Mouse (Mus musculus): ENCODE results near the gene Slc25a41. TPM values are rescaled to one million over a fixed set of nuclear protein-coding genes. Genes with fewer than 3 reads are reported as not detected.
"Not testable (repeated sequence)": the region's sequence is repeated elsewhere in the genome, so short reads cannot be mapped to it uniquely, and the experiment has no call there.

Gene Slc25a41
- total RNA-seq, 2 experiments from 2014 or later = not detected

- Histone ChIP-seq H3K4me3 (no peak overlapping the region), H3K27ac (no peak overlapping the region)
- DNase-seq (ENCODE audit: low spot score in 2 of 2) = no peak
- TF ChIP-seq CTCF (conservative IDR thresholded peaks at IDR 0.05) = no peak
Observed at GRCm38 (mm10) chr17:57062011-57062521, 20.6 kb upstream of the Slc25a41 start.

- Histone ChIP-seq H3K4me3 (no peak overlapping the region; the same call in 1 of the 2 replicates), H3K27ac (peak overlapping the region; percentile 97; the same call in 1 of the 2 replicates)
- no peak for DNase-seq (ENCODE audit: low spot score in 2 of 2)
- TF ChIP-seq CTCF (conservative IDR thresholded peaks at IDR 0.05) = no peak
Observed at GRCm38 (mm10) chr17:57061069-57061468, 19.6 kb upstream of the Slc25a41 start.

GRCm38 (mm10) chr17:57060231-57060801, 18.9 kb upstream of the Slc25a41 start:
- peak overlapping the region; percentile 85 for H3K4me3 ChIP-seq
- peak; percentile 94 to 95 for DNase-seq (ENCODE audit: low spot score in 2 of 2)
- peak; percentile 87 for TF ChIP-seq CTCF (conservative IDR thresholded peaks at IDR 0.05)
- H3K27ac ChIP-seq = peak overlapping the region; percentile 97

- DNase-seq (ENCODE audit: low spot score in 2 of 2) = peak; percentile 75 to 83
- H3K27ac ChIP-seq = peak within 1 kb of the TSS; percentile 97
- H3K4me3 ChIP-seq = peak within 1 kb of the TSS; percentile 85
- TF ChIP-seq CTCF (conservative IDR thresholded peaks at IDR 0.05) = no peak
Observed at GRCm38 (mm10) chr17:57059486-57059977, 18.1 kb upstream of the Slc25a41 start, which contains the start of gene Slc25a23. Slc25a23 (minus strand) TSS chr17:57059863.

- DNase-seq (ENCODE audit: low spot score in 2 of 2) = peak in 1 of 2 experiments; percentile 34
- Histone ChIP-seq H3K27ac (peak within 1 kb of the TSS; percentile 97), H3K4me3 (peak within 1 kb of the TSS; percentile 85)
- TF ChIP-seq CTCF (conservative IDR thresholded peaks at IDR 0.05) = no peak
Observed at GRCm38 (mm10) chr17:57058891-57059485, 17.5 kb upstream of the Slc25a41 start, which contains the start of gene Crb3. Crb3 (plus strand) TSS chr17:57059105.

- Histone ChIP-seq H3K4me3 (no peak overlapping the region), H3K27ac (no peak overlapping the region)
- TF ChIP-seq CTCF (conservative IDR thresholded peaks at IDR 0.05) = no peak
- DNase-seq (ENCODE audit: low spot score in 2 of 2) = no peak
Observed at GRCm38 (mm10) chr17:57056246-57056645, 14.8 kb upstream of the Slc25a41 start.

- peak; percentile 46 for TF ChIP-seq CTCF (conservative IDR thresholded peaks at IDR 0.05)
- H3K27ac ChIP-seq; H3K4me3 ChIP-seq; DNase-seq (ENCODE audit: low spot score in 2 of 2): not testable (repeated sequence)
Observed at GRCm38 (mm10) chr17:57051679-57052078, 10.2 kb upstream of the Slc25a41 start.

- Histone ChIP-seq H3K4me3 (no peak overlapping the region), H3K27ac (no peak overlapping the region)
- no peak for TF ChIP-seq CTCF (conservative IDR thresholded peaks at IDR 0.05)
- DNase-seq (ENCODE audit: low spot score in 2 of 2) = no peak
Observed at GRCm38 (mm10) chr17:57048816-57049215, 7.4 kb upstream of the Slc25a41 start.

- no peak for DNase-seq (ENCODE audit: low spot score in 2 of 2)
- TF ChIP-seq CTCF (conservative IDR thresholded peaks at IDR 0.05) = no peak
Observed at GRCm38 (mm10) chr17:57047406-57047805, 6.0 kb upstream of the Slc25a41 start.

GRCm38 (mm10) chr17:57038978-57039377, 2.5 kb downstream of the Slc25a41 start:
- peak; percentile 52 for TF ChIP-seq CTCF (conservative IDR thresholded peaks at IDR 0.05)
- DNase-seq (ENCODE audit: low spot score in 2 of 2) = no peak
- Histone ChIP-seq H3K27ac (no peak overlapping the region), H3K4me3 (no peak overlapping the region)

More at GRCm38 (mm10) chr17:57047406-57047805, 6.0 kb upstream of the Slc25a41 start:
- Histone ChIP-seq H3K4me3 (no peak overlapping the region), H3K27ac (no peak overlapping the region)

GRCm38 (mm10) chr17:57032854-57033253, 8.6 kb downstream of the Slc25a41 start:
- TF ChIP-seq CTCF (conservative IDR thresholded peaks at IDR 0.05) = no peak
- DNase-seq (ENCODE audit: low spot score in 2 of 2) = no peak
- peak overlapping the region; percentile 91; the same call in 1 of the 2 replicates for H3K27ac ChIP-seq
- H3K4me3 ChIP-seq = no peak overlapping the region

- peak overlapping the region; percentile 91 for H3K27ac ChIP-seq
- H3K4me3 ChIP-seq = peak overlapping the region; percentile 60
- 0 out of 2 replicates have a peak, but pooled peaks have one; percentile 30 for TF ChIP-seq CTCF (conservative IDR thresholded peaks at IDR 0.05)
- peak; percentile 98 to 100 for DNase-seq (ENCODE audit: low spot score in 2 of 2)
Observed at GRCm38 (mm10) chr17:57031661-57032420, 9.6 kb downstream of the Slc25a41 start.

Measured in layer of hippocampus, adult 2 months (tissue).